Mouse (Mus musculus): Measurements from ENCODE around the gene Mospd1. TPM values are rescaled to one million over a fixed set of nuclear protein-coding genes. Genes with fewer than 3 reads are reported as not detected.
A peak's percentile ranks its signal among the peaks of the same experiment; 100 is the strongest.

Mospd1 gene
- total and polyA plus RNA-seq, 3 experiments: 4.4 to 14.5 (median 7.0) TPM

GRCm38 (mm10) chrX:53383122-53383521, 12.8 kb upstream of the Mospd1 start:
- in situ Hi-C loops (cut with MboI; ENCODE audit: low pct_ligation_motif_present, low pct_unique_long_range_greater_than_20kb, low sequenced_read_pairs): no loop called here
- TF ChIP-seq RAD21 (IDR thresholded peaks at IDR 0.05; ENCODE audit: low read depth, low read length): no peak
- no peak for TF ChIP-seq KAT2A (IDR thresholded peaks at IDR 0.05; ENCODE audit: insufficient replicate concordance, low read length)
- no peak for TF ChIP-seq PAX5 (IDR thresholded peaks at IDR 0.05; ENCODE audit: low read length)
- TF ChIP-seq MEF2A (IDR thresholded peaks at IDR 0.05; ENCODE audit: borderline replicate concordance, low read depth, low read length): no peak
- no peak for TF ChIP-seq JUND (conservative IDR thresholded peaks at IDR 0.05; ENCODE audit: low read depth, low read length)
- no peak for TF ChIP-seq ZNF384 (IDR thresholded peaks at IDR 0.05; ENCODE audit: low read depth, low read length)
- no peak for TF ChIP-seq SIN3A (IDR thresholded peaks at IDR 0.05; ENCODE audit: low read length)
- TF ChIP-seq POLR2A (IDR thresholded peaks at IDR 0.05; ENCODE audit: low read depth, low read length): no peak
- TF ChIP-seq ELF1 (IDR thresholded peaks at IDR 0.05; ENCODE audit: low read depth, low read length): no peak
- TF ChIP-seq SMC3 (IDR thresholded peaks at IDR 0.05; ENCODE audit: low read depth, low read length): no peak
- no peak for TF ChIP-seq CTCF (conservative IDR thresholded peaks at IDR 0.05 in 1 of 2, IDR thresholded peaks at IDR 0.05 in 1 of 2; ENCODE audit: low read depth in 2 of 2, low read length in 2 of 2)
- TF ChIP-seq UBTF (IDR thresholded peaks at IDR 0.05; ENCODE audit: low read depth, low read length): no peak
- no peak for TF ChIP-seq EP300 (IDR thresholded peaks at IDR 0.05; ENCODE audit: low read length)
- TF ChIP-seq CHD1 (IDR thresholded peaks at IDR 0.05; ENCODE audit: low read depth, low read length): no peak
- TF ChIP-seq NELFE (IDR thresholded peaks at IDR 0.05; ENCODE audit: low read depth, low read length): no peak
- TF ChIP-seq POLR2AphosphoS2 (IDR thresholded peaks at IDR 0.05; ENCODE audit: low read depth, low read length): no peak
- TF ChIP-seq RCOR1 (conservative IDR thresholded peaks at IDR 0.05; ENCODE audit: low read depth, low read length): no peak

GRCm38 (mm10) chrX:53369534-53370365, 552 bp downstream of the Mospd1 start:
- no peaks in the 10 kb centered on the region for H3K9me3 ChIP-seq (replicated peaks; ENCODE audit: low read length)
- peak overlapping the region; percentile 76 for H3K4me2 ChIP-seq (ENCODE audit: insufficient read depth, low read depth, poor library complexity, severe bottlenecking)
- dilution Hi-C loops (cut with MboI; ENCODE audit: extremely low pct_ligation_motif_present, extremely low pct_unique_long_range_greater_than_20kb, low sequenced_read_pairs) (no loop called here), in situ Hi-C loops (cut with MboI; ENCODE audit: low pct_ligation_motif_present, low pct_unique_long_range_greater_than_20kb, low sequenced_read_pairs) (no loop called here)
- peak; percentile 47 for DNase-seq (ENCODE audit: extremely low read depth)
- no peaks in the 10 kb centered on the region for H3K36me3 ChIP-seq (replicated peaks in 1 of 2; ENCODE audit: control insufficient read depth in 1 of 2, insufficient read depth in 1 of 2, low read length in 1 of 2)
- H3K4me3 ChIP-seq (replicated peaks in 1 of 3; ENCODE audit: low read depth in 2 of 3, low read length in 2 of 3, poor library complexity in 1 of 3): peak overlapping the region; percentile 64 to 78 (median 71)
- H3K27me3 ChIP-seq (replicated peaks): no peaks in the 10 kb centered on the region
- H3K4me1 ChIP-seq (ENCODE audit: control insufficient read depth in 1 of 2, insufficient read depth in 2 of 2): peaks cover 0 to 4% of the 10 kb centered on the region in 2 experiments; a peak in 2 of 4 replicates
- H3K79me2 ChIP-seq (replicated peaks; ENCODE audit: control insufficient read depth, extremely low read depth, insufficient read depth, poor library complexity, severe bottlenecking): no peaks in the 10 kb centered on the region
- H3K27ac ChIP-seq (ENCODE audit: insufficient read depth, low read depth): peak overlapping the region; percentile 3
- H3K9ac ChIP-seq (ENCODE audit: insufficient read depth, low read depth): peak overlapping the region; percentile 63; the same call in 1 of the 2 replicates
- TF ChIP-seq NRF1 (IDR thresholded peaks at IDR 0.05; ENCODE audit: low read depth, low read length): no peak
- TF ChIP-seq IRF4 (IDR thresholded peaks at IDR 0.05; ENCODE audit: low read depth, low read length): no peak
- no peak for TF ChIP-seq TBP (conservative IDR thresholded peaks at IDR 0.05; ENCODE audit: low read depth, low read length)
- TF ChIP-seq CTCF (conservative IDR thresholded peaks at IDR 0.05 in 1 of 2, IDR thresholded peaks at IDR 0.05 in 1 of 2; ENCODE audit: low read depth in 2 of 2, low read length in 2 of 2): no peak
- TF ChIP-seq MXI1 (IDR thresholded peaks at IDR 0.05; ENCODE audit: low read depth, low read length): peak; percentile 69; the same call in 1 of the 2 replicates
- TF ChIP-seq NELFE (IDR thresholded peaks at IDR 0.05; ENCODE audit: low read depth, low read length): no peak
- TF ChIP-seq MAFK (IDR thresholded peaks at IDR 0.05; ENCODE audit: insufficient replicate concordance, low read length): no peak
- TF ChIP-seq MAZ (IDR thresholded peaks at IDR 0.05; ENCODE audit: low read depth, low read length): no peak
- TF ChIP-seq POLR2A (IDR thresholded peaks at IDR 0.05; ENCODE audit: low read depth, low read length): no peak
- TF ChIP-seq MYC (IDR thresholded peaks at IDR 0.05; ENCODE audit: low read depth, low read length): no peak
- no peak; the same call in 1 of the 2 replicates for TF ChIP-seq USF1 (IDR thresholded peaks at IDR 0.05; ENCODE audit: low read depth, low read length)
- no peak for TF ChIP-seq UBTF (IDR thresholded peaks at IDR 0.05; ENCODE audit: low read depth, low read length)
- TF ChIP-seq E2F4 (IDR thresholded peaks at IDR 0.05; ENCODE audit: insufficient replicate concordance, low read depth, low read length): no peak
- TF ChIP-seq MAX (IDR thresholded peaks at IDR 0.05; ENCODE audit: low read length): 0 out of 2 replicates have a peak, but pooled peaks have one; percentile 20
- TF ChIP-seq TCF12 (IDR thresholded peaks at IDR 0.05; ENCODE audit: low read depth, low read length): no peak
- TF ChIP-seq PAX5 (IDR thresholded peaks at IDR 0.05; ENCODE audit: low read length): no peak
- peak; percentile 67 for TF ChIP-seq BHLHE40 (IDR thresholded peaks at IDR 0.05; ENCODE audit: low read depth, low read length)
- no peak for TF ChIP-seq USF2 (conservative IDR thresholded peaks at IDR 0.05; ENCODE audit: low read depth, low read length)
- TF ChIP-seq ETS1 (conservative IDR thresholded peaks at IDR 0.05; ENCODE audit: low read depth, low read length): 0 out of 2 replicates have a peak, but pooled peaks have one; percentile 24
- no peak for TF ChIP-seq RAD21 (IDR thresholded peaks at IDR 0.05; ENCODE audit: low read depth, low read length)

More at GRCm38 (mm10) chrX:53383122-53383521, 12.8 kb upstream of the Mospd1 start:
- H3K4me3 ChIP-seq (replicated peaks in 1 of 3; ENCODE audit: low read depth in 2 of 3, low read length in 2 of 3, poor library complexity in 1 of 3): no peak overlapping the region
- no peaks in the 10 kb centered on the region for H3K9me3 ChIP-seq (replicated peaks; ENCODE audit: low read length)
- no peaks in the 10 kb centered on the region for H3K79me2 ChIP-seq (replicated peaks; ENCODE audit: control insufficient read depth, extremely low read depth, insufficient read depth, poor library complexity, severe bottlenecking)
- no peak for DNase-seq (ENCODE audit: extremely low read depth)
- H3K27ac ChIP-seq (ENCODE audit: insufficient read depth, low read depth): no peak overlapping the region
- dilution Hi-C loops (cut with MboI; ENCODE audit: extremely low pct_ligation_motif_present, extremely low pct_unique_long_range_greater_than_20kb, low sequenced_read_pairs): no loop called here
- H3K4me2 ChIP-seq (ENCODE audit: insufficient read depth, low read depth, poor library complexity, severe bottlenecking): no peak overlapping the region
- no peaks in the 10 kb centered on the region for H3K36me3 ChIP-seq (replicated peaks in 1 of 2; ENCODE audit: control insufficient read depth in 1 of 2, insufficient read depth in 1 of 2, low read length in 1 of 2)
- H3K27me3 ChIP-seq (replicated peaks): no peaks in the 10 kb centered on the region
- no peaks in the 10 kb centered on the region for H3K4me1 ChIP-seq (ENCODE audit: control insufficient read depth in 1 of 2, insufficient read depth in 2 of 2)
- H3K9ac ChIP-seq (ENCODE audit: insufficient read depth, low read depth): no peak overlapping the region

All from CH12.LX (cell line).